14 mouse cellular contexts compared by ENCODE assay signal in genomic region chr4:122008168-122008839, GRCm38 (mm10).
DNase-seq lines count a peak whose midpoint lies in the region; ATAC-seq and TF ChIP-seq lines count a peak whose summit lies in the region.
"Had no signal": no experiment of that assay in that cellular context is flagged by ENCODE, and none has a peak within 500 bp of the region (broad histone marks: within the 10 kb centered on the region; RNA-seq: fewer than 3 reads in every experiment).

No protein-coding gene starts in this region.

- H3K9ac ChIP-seq in heart, embryonic 14.5 days (ENCODE audit: low read length) = no peak overlapping the region
- H3K9ac ChIP-seq in lung, embryonic 15.5 days = no peak overlapping the region
- H3K9ac ChIP-seq in embryonic facial prominence, embryonic 15.5 days = no peak overlapping the region
- H3K9ac ChIP-seq in midbrain, postnatal 0 days (replicated peaks; ENCODE audit: low read length, poor library complexity, severe bottlenecking) = no peak overlapping the region
- H3K9ac ChIP-seq: neural tube, embryonic 15.5 days had no signal

- no peaks in the 10 kb centered on the region for H3K27me3 ChIP-seq in heart, embryonic 14.5 days (ENCODE audit: control insufficient read depth, insufficient read depth, low read length)
- H3K27me3 ChIP-seq in lung, embryonic 15.5 days = no peaks in the 10 kb centered on the region
- H3K27me3 ChIP-seq in embryonic facial prominence, embryonic 15.5 days = no peaks in the 10 kb centered on the region
- no peaks in the 10 kb centered on the region for H3K27me3 ChIP-seq in midbrain, postnatal 0 days (ENCODE audit: insufficient read depth, low read length)
- H3K27me3 ChIP-seq: neural tube, embryonic 15.5 days; Patski had no signal

- 89% methylated on average over 39 of the region's 39 CpGs for WGBS in heart, embryonic 14.5 days
- 89% methylated on average over 39 of the region's 39 CpGs for WGBS in lung, embryonic 15.5 days
- 94% methylated on average over 39 of the region's 39 CpGs for WGBS in embryonic facial prominence, embryonic 15.5 days
- WGBS in midbrain, postnatal 0 days = 95% methylated on average over 39 of the region's 39 CpGs

- no peak overlapping the region for H3K4me3 ChIP-seq in heart, embryonic 14.5 days (ENCODE audit: control insufficient read depth in 1 of 2, insufficient read depth in 1 of 2, low read depth in 1 of 2, low read length in 2 of 2)
- H3K4me3 ChIP-seq in lung, embryonic 15.5 days = no peak overlapping the region
- H3K4me3 ChIP-seq in embryonic facial prominence, embryonic 15.5 days (replicated peaks) = no peak overlapping the region
- H3K4me3 ChIP-seq in midbrain, postnatal 0 days (ENCODE audit: low read depth, low read length) = no peak overlapping the region
- H3K4me3 ChIP-seq: gastrocnemius, adult 2 months; neural tube, embryonic 15.5 days had no signal

- no peak for DNase-seq in heart, adult 9 months (ENCODE audit: low spot score in 2 of 2)
- DNase-seq in lung, postnatal 36 days = no peak
- DNase-seq in midbrain, postnatal 0 days (ENCODE audit: low spot score) = no peak
- DNase-seq in natural killer cell, adult 2 months (ENCODE audit: low spot score in 2 of 2) = no peak
- DNase-seq in cerebellum, postnatal 4 days (ENCODE audit: low spot score in 2 of 2) = no peak
- DNase-seq: right cerebral cortex, postnatal 25 days had no signal

- TF ChIP-seq CTCF in midbrain, postnatal 0 days (IDR thresholded peaks at IDR 0.05) = no peak

- H3K4me1 ChIP-seq in heart, embryonic 14.5 days (ENCODE audit: control insufficient read depth in 2 of 2, insufficient read depth in 2 of 2, low read length in 2 of 2) = no peaks in the 10 kb centered on the region
- no peaks in the 10 kb centered on the region for H3K4me1 ChIP-seq in lung, embryonic 15.5 days
- H3K4me1 ChIP-seq in embryonic facial prominence, embryonic 15.5 days = no peaks in the 10 kb centered on the region
- no peaks in the 10 kb centered on the region for H3K4me1 ChIP-seq in midbrain, postnatal 0 days (ENCODE audit: insufficient read depth, low read length)
- H3K4me1 ChIP-seq: neural tube, embryonic 15.5 days had no signal

- peak; percentile 48; the same call in 1 of the 2 replicates for ATAC-seq in heart, embryonic 14.5 days (ENCODE audit: insufficient number of reproducible peaks, insufficient read depth, low FRiP score, low read depth)
- ATAC-seq in lung, embryonic 15.5 days (ENCODE audit: borderline replicate concordance, extremely low read depth, low FRiP score, low TSS enrichment) = peak; percentile 59; the same call in 1 of the 2 replicates
- peak; percentile 76 for ATAC-seq in embryonic facial prominence, embryonic 15.5 days (ENCODE audit: insufficient number of reproducible peaks, low FRiP score, low TSS enrichment, low read depth)
- peak; percentile 31; the same call in 1 of the 2 replicates for ATAC-seq in midbrain, postnatal 0 days (ENCODE audit: low FRiP score)
- ATAC-seq: CD4-positive, CD25-positive, alpha-beta regulatory T cell, adult 4 months; Patski had no signal

- no peaks in the 10 kb centered on the region for H3K36me3 ChIP-seq in heart, embryonic 14.5 days (ENCODE audit: control insufficient read depth, insufficient read depth, low read length)
- H3K36me3 ChIP-seq in lung, embryonic 15.5 days = no peaks in the 10 kb centered on the region
- H3K36me3 ChIP-seq in embryonic facial prominence, embryonic 15.5 days = no peaks in the 10 kb centered on the region
- no peaks in the 10 kb centered on the region for H3K36me3 ChIP-seq in midbrain, postnatal 0 days (ENCODE audit: insufficient read depth, low read length)

- no peak overlapping the region for H3K27ac ChIP-seq in heart, embryonic 14.5 days (replicated peaks in 1 of 2; ENCODE audit: control insufficient read depth in 1 of 2, insufficient read depth in 1 of 2, low read depth in 2 of 2, low read length in 2 of 2)
- H3K27ac ChIP-seq in lung, embryonic 15.5 days = no peak overlapping the region
- H3K27ac ChIP-seq in embryonic facial prominence, embryonic 15.5 days (replicated peaks) = no peak overlapping the region
- H3K27ac ChIP-seq in midbrain, postnatal 0 days (ENCODE audit: low read depth, low read length) = no peak overlapping the region
- H3K27ac ChIP-seq: gastrocnemius, adult 2 months; macrophage; neural tube, embryonic 15.5 days had no signal

- H3K9me3 ChIP-seq in heart, embryonic 14.5 days (ENCODE audit: control insufficient read depth, low read length) = peaks cover 59% of the 10 kb centered on the region
- H3K9me3 ChIP-seq in lung, embryonic 15.5 days = peaks cover 28% of the 10 kb centered on the region
- peaks cover 50% of the 10 kb centered on the region for H3K9me3 ChIP-seq in embryonic facial prominence, embryonic 15.5 days (replicated peaks)
- peaks cover 64% of the 10 kb centered on the region for H3K9me3 ChIP-seq in midbrain, postnatal 0 days (ENCODE audit: low read length)

- no peak overlapping the region for H3K4me2 ChIP-seq in heart, embryonic 14.5 days (ENCODE audit: low read length)
- no peak overlapping the region for H3K4me2 ChIP-seq in lung, embryonic 15.5 days
- no peak overlapping the region for H3K4me2 ChIP-seq in embryonic facial prominence, embryonic 15.5 days (replicated peaks)
- H3K4me2 ChIP-seq in midbrain, postnatal 0 days (ENCODE audit: low read depth, low read length, poor library complexity, severe bottlenecking) = no peak overlapping the region
- H3K4me2 ChIP-seq: neural tube, embryonic 15.5 days had no signal
